Mouse (Mus musculus) ES-Bruce4 (cell line): ENCODE data around the gene Rnf187.

ENCODE experiments used
- CTCF ChIP-seq: IDR thresholded peaks from one replicate; pipeline ENCODE4 v1.8.1; 2011; ENCODE audit warnings: low read depth, low read length
- EP300 ChIP-seq: IDR thresholded peaks from 2 replicates; pipeline ENCODE4 v1.6.1; 2011; ENCODE audit warnings: low read depth, low read length; ENCODE audit not compliant: insufficient read depth
- POLR2A ChIP-seq: IDR thresholded peaks from one replicate; pipeline ENCODE4 v1.8.1; 2011; ENCODE audit warnings: low read length; ENCODE audit not compliant: insufficient read depth

DNA sequence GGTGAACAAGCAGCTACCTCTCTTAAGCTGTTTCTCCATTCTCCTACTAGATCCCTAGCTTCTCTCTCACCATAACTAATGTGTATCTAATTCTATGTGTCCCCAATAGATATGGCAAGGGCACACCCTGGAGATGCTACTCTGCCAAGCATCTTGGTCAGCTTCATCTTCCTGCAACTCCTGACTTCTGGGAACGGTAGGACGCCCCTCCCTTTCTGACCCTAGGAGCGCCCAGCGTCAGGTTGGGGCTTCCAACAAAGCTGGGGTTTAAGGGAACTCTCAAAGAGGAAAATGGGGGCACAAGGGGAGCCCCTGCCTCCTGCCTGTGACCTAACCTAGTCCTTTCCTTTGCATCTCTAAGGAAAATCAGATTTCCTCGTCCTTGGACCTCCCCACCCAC, 20.0 kb downstream of the Rnf187 start:
- TF ChIP-seq CTCF (no peak), POLR2A (no peak), EP300 (no peak)
